Mouse (Mus musculus) midbrain, embryonic 12.5 days (tissue): Measurements from ENCODE around the gene Pxdn. TPM values are rescaled to one million over a fixed set of nuclear protein-coding genes. Genes with fewer than 3 reads are reported as not detected.

ENCODE experiments used
- ATAC-seq: fragments of 200-750 bp; cut with Nextera tagmentation; 2 replicates; pipeline ENCODE4 v1.8.0; 2017; ENCODE audit warnings: low read depth, moderate TSS enrichment, moderate library complexity; ENCODE audit not compliant: low FRiP score
- H3K27ac ChIP-seq: fragments of 300-500 bp; sonication (generic); replicated peaks from 2 replicates; pipeline ENCODE4 v1.5.1; 2016; ENCODE audit warnings: mild to moderate bottlenecking
- H3K27me3 ChIP-seq: fragments of 300-500 bp; sonication (generic); 2 replicates; pipeline ENCODE4 v1.6.1; 2016; ENCODE audit warnings: mild to moderate bottlenecking
- H3K36me3 ChIP-seq: fragments of 300-500 bp; sonication (generic); 2 replicates; pipeline ENCODE4 v1.6.1; 2016
- H3K4me1 ChIP-seq: fragments of 300-500 bp; sonication (generic); 2 replicates; pipeline ENCODE4 v1.6.1; 2016
- H3K4me2 ChIP-seq: fragments of 300-500 bp; sonication (generic); replicated peaks from 2 replicates; pipeline ENCODE4 v1.6.1; 2016; ENCODE audit warnings: mild to moderate bottlenecking, moderate library complexity
- H3K4me3 ChIP-seq: fragments of 300-500 bp; sonication (generic); 2 replicates; pipeline ENCODE4 v1.5.1; 2016; ENCODE audit warnings: mild to moderate bottlenecking
- H3K9ac ChIP-seq: fragments of 300-500 bp; sonication (generic); replicated peaks from 2 replicates; pipeline ENCODE4 v1.6.1; 2016; ENCODE audit warnings: mild to moderate bottlenecking, moderate library complexity
- H3K9me3 ChIP-seq: fragments of 300-500 bp; sonication (generic); 2 replicates; pipeline ENCODE4 v1.6.1; 2016; ENCODE audit warnings: mild to moderate bottlenecking
- WGBS: fragments of 180-500 bp; shearing (Covaris S2); methylation state at CpG from one replicate; pipeline ENCODE4 v1.1.7; 2016; 5-methylcytosine and 5-hydroxymethylcytosine counted together
- polyA plus RNA-seq: library from polyadenylated mRNA; unstranded; fragments of >200 nt; fragmentation: Nextera tagmentation; extraction: Ambion mirVana; gene quantifications from 2 replicates; pipeline ENCODE4 v1.2.1, GENCODE M21; 2016

Pxdn gene
- polyA plus RNA-seq, 1 experiment from 2014 or later = 83.6 TPM

DNA sequence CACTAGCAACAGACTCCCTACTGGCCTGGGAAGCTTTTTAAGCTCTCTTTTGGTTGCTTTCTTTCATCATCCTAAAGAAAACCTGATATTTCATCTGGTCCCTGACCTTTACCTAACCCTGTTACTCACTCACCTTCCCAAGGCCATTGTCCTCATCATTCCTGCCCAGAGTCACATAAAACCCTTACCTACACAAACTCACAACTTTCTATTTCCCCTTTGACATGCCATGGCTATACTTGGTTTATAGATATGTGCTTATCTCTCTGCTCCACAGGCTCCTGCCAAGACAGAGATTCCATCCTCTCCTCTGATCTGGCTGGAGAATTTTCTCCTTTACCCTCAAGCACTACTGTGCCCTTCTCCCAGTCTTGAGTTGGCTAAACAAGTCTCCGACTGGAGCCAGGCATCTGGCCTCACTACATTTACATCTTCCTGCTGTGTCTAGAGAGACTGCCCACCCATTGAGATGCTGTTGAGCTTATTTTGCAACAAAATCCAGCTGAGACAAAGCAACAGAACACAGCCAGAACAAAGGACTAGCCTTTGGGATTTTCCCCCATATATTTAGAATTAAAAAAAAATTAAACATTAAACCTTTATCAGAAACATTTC lies 124.2 kb downstream of the Pxdn start:
- Histone ChIP-seq H3K9ac (no peak overlapping the region), H3K36me3 (no peaks in the 10 kb centered on the region), H3K9me3 (no peaks in the 10 kb centered on the region), H3K4me2 (no peak overlapping the region), H3K4me3 (no peak overlapping the region), H3K27me3 (no peaks in the 10 kb centered on the region), H3K4me1 (no peaks in the 10 kb centered on the region), H3K27ac (no peak overlapping the region)
- 15% methylated on average over 1 of the region's 1 CpGs for WGBS
- no peak for ATAC-seq

DNA sequence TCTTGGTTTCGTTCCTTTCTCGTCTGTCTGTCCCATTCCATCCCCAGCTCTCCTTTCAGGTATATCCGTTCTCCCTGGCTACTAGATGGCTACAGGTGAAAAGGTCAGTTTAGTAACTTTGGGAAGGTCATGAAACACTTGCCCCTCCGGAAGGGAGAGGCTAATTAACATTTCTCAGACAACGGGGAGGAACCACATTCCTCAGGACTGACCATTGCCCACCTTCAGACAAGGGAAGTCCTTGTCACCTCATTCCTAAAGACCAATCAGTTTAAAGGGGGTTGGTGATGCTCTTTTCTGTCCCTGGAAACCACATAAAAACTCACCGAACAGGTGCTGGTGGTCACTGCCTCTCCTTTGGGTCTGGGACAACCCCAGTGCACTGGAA lies 124.7 kb downstream of the Pxdn start:
- Histone ChIP-seq H3K4me1 (no peaks in the 10 kb centered on the region), H3K4me3 (no peak overlapping the region), H3K9me3 (no peaks in the 10 kb centered on the region), H3K27ac (no peak overlapping the region), H3K4me2 (no peak overlapping the region), H3K9ac (no peak overlapping the region), H3K36me3 (no peaks in the 10 kb centered on the region), H3K27me3 (no peaks in the 10 kb centered on the region)
- no peak for ATAC-seq
- WGBS = 42% methylated on average over 6 of the region's 6 CpGs

Other genes with a start within 250 kb of the Pxdn start
- not detected in 2 replicates for gene Tpo, start 195.0 kb downstream of the Pxdn start, polyA plus RNA-seq